Mouse (Mus musculus) monocyte, adult 5-6 weeks (primary cell): Measurements from ENCODE around the gene Mios. TPM values are rescaled to one million over a fixed set of nuclear protein-coding genes. Genes with fewer than 3 reads are reported as not detected.

ENCODE experiments used
- ATAC-seq: fragments of 153-309, 156-312 bp; replicated peaks from 2 replicates; pipeline ENCODE4 v1.8.0; 2017; ENCODE audit warnings: mild to moderate bottlenecking; ENCODE audit not compliant: low TSS enrichment, insufficient number of reproducible peaks, severe bottlenecking, poor library complexity, low FRiP score
- total RNA-seq: library from RNA; stranded (forward); fragments of 200-1000, 200-491, 200-594 nt; gene quantifications from 3 replicates; pipeline ENCODE4 v1.2.3, GENCODE M21; 2017

The Mios gene
- total RNA-seq: 16.5 to 18.9 TPM (median 17.0 TPM) in 3 replicates

DNA sequence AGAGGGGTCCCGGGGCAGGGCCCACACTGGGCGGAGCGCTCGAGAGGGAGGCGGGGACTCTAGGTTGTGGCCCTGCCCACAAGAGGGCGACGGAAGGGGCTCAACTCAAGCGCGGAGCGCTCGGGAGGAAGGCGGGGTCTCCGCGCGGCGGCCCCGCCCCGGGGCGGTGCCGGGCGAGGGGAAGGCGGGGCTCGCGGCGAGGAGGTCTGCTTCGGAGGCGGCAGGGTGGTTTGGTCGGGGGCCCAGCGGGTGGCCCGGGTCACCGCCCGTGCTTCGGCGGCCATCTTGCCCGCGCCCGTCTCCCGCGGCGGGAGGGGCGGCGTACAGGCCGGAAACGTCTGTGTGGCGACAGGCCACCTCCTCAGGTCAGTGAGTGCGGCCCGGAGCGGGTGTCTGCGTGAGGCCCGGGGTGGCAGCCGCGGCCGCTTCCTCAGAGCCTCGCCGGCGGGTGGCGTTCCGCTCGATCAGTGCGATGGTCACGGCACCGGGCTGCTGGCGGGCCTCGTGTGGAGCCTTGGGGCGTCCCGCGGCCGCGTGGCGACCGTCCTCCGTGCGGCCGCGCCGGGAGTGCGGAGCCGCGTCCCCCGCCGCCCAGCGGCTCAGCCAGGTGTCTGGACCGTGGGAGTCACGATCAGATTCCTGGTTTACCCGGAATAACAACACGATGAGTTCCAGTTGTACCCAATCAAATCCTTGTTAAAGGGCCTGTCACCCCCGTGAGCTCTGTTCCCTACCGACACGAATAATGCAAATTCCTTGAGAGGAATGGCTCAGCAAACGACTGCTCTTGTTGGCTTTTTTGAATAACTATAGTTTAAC is at the start of gene Mios:
TSS of gene Mios (plus strand) at position 176 of the 819 bp plus-strand sequence.
- peak; percentile 93 for ATAC-seq

DNA sequence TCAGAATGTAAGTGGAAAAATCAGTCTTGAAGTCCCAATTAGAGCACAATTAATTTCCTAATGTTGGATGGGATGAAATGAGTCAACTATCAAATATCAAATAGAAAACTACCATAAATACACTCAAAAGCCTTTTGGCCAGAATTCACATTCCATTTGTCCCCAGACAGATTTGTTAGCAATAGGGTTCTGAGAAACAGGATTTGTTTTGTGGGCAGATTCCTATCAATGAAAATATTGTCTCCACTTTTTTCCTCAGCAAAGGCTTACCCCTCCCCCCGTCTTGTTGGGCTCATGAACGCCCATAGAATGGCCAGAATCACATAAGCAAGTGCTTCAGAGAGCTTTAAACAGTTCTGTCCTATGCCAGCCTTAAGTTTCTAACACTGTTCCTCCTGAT is 49.0 kb upstream of the Mios start:
- no peak for ATAC-seq

DNA sequence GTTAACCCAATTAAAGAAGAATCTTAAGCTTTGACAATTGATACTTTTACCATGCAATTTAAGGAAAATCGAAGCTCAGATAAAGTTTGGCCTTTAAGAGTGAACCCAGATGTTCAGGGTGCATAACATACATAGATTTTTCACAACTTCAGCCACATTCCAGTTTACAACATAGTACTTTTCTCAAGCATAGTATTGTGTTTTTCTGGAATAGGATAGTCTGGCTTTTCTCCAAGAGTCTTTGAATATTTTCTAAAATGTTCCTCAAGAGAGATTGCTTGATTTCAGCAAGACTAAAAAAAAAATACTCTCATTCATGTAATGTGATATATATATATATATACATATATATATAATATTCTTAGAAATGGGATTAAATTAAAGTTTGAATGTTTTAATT is 44.3 kb upstream of the Mios start:
- no peak for ATAC-seq

DNA sequence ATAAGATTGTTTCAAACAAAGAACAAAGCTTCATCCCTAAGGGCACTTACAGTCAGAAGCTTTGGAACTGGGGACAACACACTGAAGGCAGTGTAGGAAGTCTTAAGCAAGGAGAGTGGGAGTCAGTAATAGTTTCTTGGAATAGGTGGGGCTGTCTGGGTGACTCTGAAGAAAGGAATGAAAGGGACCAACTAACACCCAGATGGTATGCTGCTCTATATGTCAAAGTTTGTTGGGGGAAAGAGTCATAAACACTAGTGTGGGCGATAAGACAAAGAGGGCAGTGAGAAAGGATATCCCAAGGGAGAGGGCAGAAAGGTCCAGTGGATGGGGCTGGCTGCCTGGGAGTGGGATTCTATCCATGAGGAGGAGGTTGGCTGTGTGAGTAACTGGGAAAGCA is 36.9 kb upstream of the Mios start:
- ATAC-seq: no peak

DNA sequence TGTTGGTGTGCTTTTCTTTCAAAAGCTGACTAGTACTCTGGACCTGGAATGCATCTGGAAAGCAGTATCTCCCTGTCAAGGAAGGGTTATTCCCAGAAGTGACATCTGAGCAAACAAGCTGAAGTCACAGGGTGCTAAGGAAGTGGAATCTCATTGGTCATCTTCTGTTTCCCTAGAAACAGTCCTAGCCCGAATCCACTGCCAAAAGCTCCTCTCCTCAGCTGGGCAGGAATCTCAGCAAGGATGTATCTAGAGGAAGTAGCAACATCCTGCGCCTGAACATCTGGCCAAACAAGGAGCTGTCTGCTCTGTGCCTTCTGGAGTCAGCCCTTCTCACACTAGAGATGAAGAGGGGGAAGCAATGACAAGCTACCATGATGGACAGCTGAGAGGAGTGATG is 35.0 kb upstream of the Mios start:
- ATAC-seq: no peak

DNA sequence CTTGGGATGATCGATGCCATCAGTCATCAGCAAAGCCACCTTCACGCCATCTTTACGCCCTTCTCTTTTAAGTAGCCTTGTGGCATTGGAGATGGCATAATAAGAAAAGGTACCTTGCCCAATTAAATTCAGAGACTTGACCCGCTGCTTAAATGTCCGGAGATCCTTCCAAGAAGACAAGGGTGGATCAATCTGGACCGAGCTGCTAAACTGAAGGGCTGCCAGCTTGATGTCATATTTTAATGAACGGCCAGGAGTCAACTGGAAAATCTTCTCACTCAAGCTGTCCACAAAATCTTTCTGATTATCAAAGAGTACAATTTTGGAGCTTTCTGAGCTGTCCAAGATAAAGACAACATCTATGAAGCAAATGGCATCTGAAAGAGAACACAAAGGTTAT is 33.7 kb upstream of the Mios start:
- ATAC-seq: no peak

DNA sequence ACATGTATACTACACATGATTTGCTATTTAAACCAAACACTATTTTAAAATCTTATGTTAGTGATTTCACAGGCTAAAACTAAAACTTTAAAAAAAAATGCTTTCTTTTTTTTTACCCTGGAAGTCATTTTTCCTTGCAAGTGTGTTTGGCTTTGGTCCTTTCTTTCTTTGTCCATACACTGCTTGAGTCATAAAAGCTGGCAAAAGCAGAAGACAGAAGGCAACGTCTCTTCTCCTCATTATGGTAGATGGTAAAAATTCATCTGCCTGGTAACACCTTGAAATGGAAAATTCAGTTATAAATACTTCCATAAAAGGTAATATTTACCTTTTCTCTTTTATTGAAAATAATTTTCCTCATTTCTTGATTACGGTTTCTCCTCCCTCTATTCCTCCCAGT is 32.9 kb upstream of the Mios start:
- no peak for ATAC-seq

DNA sequence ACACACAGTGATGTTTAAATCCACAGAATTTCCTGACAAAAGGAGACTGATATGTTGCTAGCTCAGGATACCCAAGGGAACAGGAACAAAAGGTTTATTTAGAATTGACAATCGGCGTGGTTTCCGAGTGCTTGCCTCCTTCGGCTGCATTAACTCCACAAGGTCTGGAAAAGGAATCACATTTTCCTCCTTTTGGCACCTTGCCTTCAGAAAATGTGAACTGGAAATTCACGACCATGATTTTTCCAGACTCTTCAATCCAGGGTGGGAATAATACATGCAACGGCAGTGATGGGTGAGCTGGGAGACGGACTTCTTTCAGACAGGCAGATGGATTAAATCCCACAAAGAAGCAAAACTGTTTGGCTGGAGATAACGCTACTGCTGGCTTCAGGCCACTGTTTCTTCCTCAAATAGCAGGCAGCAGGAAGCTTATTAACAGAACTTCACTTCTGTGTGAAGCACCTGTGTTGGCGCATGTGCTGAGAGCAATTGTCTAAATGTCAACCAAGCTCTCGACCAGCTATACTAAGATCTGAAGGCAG is 30.6 kb upstream of the Mios start:
- no peak for ATAC-seq

DNA sequence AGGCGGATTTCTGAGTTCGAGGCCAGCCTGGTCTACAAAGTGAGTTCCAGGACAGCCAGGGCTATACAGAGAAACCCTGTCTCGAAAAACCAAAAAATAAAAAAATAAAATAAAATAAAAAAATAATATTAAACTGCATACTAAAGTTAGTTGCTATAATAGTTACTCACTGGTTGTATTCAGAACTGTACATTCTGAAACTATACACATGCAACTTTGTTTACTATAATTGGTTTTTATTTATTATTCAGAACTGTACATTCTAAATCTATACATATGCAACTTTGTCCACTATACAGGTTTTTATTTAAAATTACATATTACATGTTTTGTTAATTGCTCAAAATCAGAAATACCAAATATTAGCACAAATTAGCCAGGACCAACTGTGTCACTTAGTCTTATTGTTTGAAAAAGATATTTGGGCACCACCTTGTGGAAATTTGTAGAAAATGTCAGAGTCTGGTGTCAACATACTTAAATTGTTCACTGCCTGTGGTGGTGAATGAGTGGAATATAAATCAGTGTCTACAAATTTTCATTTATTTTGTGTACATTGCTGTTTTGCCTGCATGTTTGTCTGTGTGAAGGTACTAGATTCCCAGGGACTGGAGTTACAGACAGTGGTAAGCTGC is 20.3 kb upstream of the Mios start:
- no peak for ATAC-seq

DNA sequence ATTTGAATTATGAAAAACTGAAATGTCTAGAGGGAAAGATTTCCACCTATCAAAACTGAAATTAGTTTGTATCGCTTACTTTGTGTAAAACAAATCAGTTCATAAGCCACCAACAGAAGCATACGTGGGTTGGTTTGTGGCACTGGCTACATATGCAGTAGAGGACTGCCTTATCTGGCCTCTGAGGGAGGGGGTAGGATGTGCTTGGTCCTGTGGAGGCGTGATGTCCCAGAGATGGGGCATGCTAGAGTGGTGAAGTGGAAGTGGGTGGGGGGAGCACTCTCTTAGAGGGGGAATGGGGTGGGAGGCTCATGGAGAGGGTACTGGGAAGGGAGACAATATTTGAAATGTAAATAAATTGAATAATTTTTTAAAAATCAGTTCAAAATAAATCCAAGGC is 19.1 kb upstream of the Mios start:
- ATAC-seq: no peak

DNA sequence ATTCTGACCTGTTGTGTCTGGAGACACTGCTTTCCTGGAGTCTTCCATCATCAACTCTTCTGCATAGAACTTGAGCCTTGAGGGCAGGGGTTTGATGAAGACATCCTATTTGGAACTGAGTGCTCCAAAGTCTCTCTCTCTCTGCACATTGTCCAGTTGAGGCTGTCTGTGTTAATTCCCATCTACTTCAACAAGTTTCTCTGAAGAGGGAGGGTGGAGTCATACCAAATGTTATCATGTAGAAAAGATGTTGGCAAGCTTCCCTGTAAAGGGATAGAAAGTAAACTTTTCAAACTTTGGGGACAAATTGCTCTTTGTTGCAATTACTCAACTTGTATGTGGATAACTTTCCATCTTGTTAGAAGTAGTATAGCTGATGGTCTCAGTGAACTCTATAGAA is 16.5 kb upstream of the Mios start, which contains the start of gene Col28a1:
TSS of gene Col28a1 (minus strand) at position 101 of the 400 bp plus-strand sequence.
- ATAC-seq: no peak

DNA sequence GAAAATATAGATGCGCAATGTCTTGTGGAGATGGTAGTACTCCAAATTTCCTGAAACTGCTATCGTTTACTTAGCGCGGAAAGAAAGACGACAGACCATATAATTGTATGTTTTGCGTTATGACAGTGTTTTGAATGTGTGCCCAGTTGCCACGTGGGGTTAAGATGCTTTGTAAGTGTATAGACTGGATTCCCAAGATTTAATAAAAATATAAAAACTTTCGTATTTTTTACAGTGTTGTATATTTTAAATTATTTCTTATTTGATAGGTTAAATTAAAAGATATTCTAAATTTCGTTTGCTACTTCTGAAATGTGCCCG is 804 bp downstream of the Mios start:
- ATAC-seq: no peak

DNA sequence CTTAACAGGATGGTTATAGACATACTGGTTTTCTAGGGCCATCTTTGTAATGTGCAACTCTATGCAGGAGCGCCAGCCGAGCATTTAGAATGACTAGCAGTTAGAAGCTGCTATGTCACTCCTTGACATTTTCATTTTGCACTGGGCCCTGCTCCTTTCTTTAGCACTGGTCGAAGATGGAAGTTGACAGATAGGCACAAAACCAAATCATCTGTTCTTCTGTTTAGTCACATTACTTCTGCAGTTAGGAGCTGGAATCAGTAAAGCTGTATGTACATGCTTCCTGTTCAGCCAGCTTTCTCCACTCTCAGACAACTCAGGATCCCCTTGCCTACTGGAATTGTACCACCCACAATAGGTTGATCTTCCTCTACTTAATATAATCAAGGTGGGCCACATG is 1.6 kb downstream of the Mios start:
- no peak for ATAC-seq

DNA sequence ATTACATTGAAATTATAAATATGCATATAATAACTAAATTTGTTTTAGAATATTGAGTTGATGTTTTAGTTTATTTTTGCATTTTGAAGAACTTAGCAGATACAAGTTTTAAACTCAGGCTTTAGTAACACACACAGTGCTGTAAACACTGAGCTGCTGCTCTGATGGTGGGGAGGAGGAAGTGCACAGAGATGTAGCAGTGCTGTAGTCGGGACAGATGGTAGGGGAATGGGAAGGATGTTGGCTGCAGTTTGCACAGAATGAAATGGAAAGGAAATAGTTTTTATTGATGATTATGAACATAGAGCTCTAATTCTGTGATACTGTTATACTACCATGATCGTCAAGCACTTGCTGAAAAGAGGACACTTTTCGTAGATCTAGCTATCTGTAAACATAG is 18.0 kb downstream of the Mios start:
- ATAC-seq: no peak

DNA sequence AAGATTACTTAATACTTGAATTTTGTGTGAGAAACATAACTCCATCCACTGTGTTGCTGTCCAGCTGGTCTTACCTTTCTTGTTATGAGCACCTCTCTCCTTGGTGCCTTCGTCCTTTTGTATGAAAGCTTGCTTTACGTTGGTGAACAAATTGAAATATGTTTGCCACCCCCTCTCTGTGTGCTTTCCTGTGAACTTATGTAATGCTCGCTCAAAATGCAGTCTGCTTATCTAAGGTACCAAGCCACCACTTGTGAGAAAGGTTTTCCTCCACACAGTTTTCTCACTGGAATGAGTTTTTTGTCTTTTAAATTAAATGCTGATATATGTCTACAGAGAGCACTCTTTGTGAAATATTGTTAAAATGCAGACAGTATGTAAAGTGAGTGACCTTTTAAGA is 19.6 kb downstream of the Mios start:
- no peak for ATAC-seq

DNA sequence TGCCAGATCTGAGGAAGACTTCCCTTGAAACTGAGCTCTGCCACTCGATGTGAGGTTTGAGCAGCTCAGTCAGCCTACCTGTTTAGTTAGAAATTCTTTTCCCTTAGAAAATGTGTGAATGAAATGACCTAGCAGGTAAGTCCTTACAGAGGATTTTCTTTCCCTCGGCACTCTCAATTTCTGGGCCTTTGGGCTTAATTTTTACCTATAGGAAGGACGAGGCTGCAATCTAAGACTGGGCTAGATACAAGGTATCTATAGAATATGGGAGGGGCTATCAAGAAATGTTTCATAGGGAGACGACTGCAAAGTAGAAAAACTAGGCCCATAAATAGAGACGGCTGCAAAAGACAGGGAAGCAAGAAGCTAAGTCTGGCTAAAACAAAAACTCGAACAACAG is 49.3 kb downstream of the Mios start:
- ATAC-seq: no peak

DNA sequence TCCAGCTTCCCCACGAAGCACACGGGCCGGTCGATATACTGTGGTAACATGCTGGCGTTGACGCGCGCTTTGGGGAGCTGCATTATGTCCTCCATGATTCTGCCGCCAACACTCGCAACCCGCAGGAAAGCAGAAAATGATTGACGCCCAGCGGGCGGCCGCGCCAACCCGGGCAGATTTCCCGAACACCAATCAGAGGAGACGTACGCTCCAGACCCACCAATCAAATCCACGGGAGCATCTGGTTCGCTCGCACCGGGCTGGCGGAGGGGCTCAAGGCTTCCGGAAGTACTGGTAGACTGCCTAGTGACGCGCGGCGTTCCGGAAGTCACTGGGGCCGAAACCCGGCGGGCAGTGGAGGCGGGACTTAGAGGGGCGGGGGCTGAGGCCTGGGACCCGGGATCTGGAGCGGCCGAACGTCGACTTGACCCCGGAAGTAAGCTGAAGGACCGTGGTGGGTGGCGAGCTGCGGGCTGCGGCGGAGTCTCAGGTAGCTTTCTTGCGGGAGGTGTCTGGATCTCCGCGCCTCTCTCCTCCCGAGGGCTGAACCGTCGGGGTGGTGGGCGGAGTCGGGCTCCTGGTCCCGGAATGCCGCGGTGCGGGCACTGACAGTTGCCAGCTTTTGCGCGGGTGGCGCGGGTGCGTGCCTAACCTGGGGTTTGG is 50.1 kb downstream of the Mios start, which contains the start of the genes Rpa3, Umad1 and Gm45062:
TSS of gene Rpa3 (minus strand) at position 170 of the 663 bp plus-strand sequence.
TSS of gene Umad1 (plus strand) at position 285 of the 663 bp plus-strand sequence.
TSS of gene Gm45062 (plus strand) at position 447 of the 663 bp plus-strand sequence.
- ATAC-seq: peak; percentile 100

DNA sequence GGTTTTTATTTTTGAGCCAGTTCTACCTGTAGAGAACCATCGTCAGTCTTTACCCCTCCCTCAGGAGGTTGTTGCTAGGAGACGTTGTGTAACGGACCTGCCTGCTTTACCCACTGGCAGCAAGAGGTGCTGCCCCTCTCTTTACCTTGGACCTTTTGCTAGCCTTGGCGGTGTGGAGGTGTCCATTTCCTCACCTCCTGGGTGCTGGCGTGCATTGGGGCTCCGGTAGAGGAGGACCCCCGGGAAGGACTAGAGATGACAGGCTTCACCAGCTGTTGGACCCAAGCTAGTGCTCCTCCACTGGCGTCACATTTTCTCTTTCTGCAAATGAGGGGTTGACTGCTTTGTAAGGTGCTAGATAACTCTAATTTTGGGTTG is 50.6 kb downstream of the Mios start:
- ATAC-seq: peak; percentile 7; the same call in 1 of the 2 replicates

DNA sequence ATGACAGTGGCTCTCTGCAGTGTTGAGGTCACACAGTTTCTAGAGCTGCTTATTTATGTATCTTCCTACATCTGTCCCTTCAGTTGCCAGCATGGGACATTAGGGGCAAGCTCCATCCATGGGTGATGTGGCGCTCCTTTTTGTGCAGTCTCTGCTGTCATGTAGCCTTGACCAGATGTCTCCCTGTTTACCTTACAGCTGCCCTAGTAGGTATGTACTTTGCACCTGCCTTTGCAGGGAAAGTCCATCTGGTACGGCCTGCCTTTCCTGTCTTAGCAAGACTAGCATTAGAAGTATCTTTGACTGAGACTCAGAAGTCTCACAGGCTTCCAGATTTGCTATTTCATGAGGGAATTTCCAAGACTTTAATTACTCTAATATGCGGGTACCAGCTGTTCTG is 62.0 kb downstream of the Mios start:
- no peak for ATAC-seq
